Mouse (Mus musculus): Measurements from ENCODE around the gene Trip12.

GRCm38 (mm10) chr1:84868841-84869240 lies 28.5 kb upstream of the Trip12 start:
- TF ChIP-seq POLR2A (IDR thresholded peaks at IDR 0.05; ENCODE audit: control insufficient read depth, extremely low read depth, insufficient read depth, low read length, poor library complexity) (no peak), CTCF (IDR thresholded peaks at IDR 0.05; ENCODE audit: borderline replicate concordance, control insufficient read depth, extremely low read depth, insufficient read depth, low read length, poor library complexity) (no peak)
